Mouse (Mus musculus) induced T-regulatory cell, adult 2 months (primary cell): Measurements from ENCODE around the gene Fam198a.
"Not testable (repeated sequence)": the region's sequence is repeated elsewhere in the genome, so short reads cannot be mapped to it uniquely, and the experiment has no call there.

Experiments
- DNase-seq: peaks from one replicate; pipeline ENCODE4 v3.0.0-alpha.2; 2012; ENCODE audit warnings: low read depth

The Fam198a gene

GRCm38 (mm10) chr9:122021171-122021570 is 70.4 kb downstream of the Fam198a start:
- not testable (repeated sequence) for DNase-seq

GRCm38 (mm10) chr9:122021581-122021980 is 70.8 kb downstream of the Fam198a start:
- no peak for DNase-seq

- DNase-seq, result no peak
Observed at GRCm38 (mm10) chr9:122022776-122023175, 72.0 kb downstream of the Fam198a start.

GRCm38 (mm10) chr9:122023873-122024272 is 73.1 kb downstream of the Fam198a start:
- no peak for DNase-seq

- no peak for DNase-seq
Observed at GRCm38 (mm10) chr9:122024419-122024818, 73.6 kb downstream of the Fam198a start.

GRCm38 (mm10) chr9:122025855-122026590 is 75.2 kb downstream of the Fam198a start:
- no peak for DNase-seq

- DNase-seq, result no peak
Observed at GRCm38 (mm10) chr9:122027081-122027913, 76.5 kb downstream of the Fam198a start.

- DNase-seq, result no peak
Observed at GRCm38 (mm10) chr9:122027914-122028745, 77.3 kb downstream of the Fam198a start.

- DNase-seq, result no peak
Observed at GRCm38 (mm10) chr9:122029765-122030164, 79.0 kb downstream of the Fam198a start.
